Mouse (Mus musculus): ENCODE measurements around the gene Pik3c2a. TPM values are rescaled to one million over a fixed set of nuclear protein-coding genes. Genes with fewer than 3 reads are reported as not detected.

Gene Pik3c2a
- polyA plus RNA-seq, 1 experiment from 2014 or later = 21.5 TPM

DNA sequence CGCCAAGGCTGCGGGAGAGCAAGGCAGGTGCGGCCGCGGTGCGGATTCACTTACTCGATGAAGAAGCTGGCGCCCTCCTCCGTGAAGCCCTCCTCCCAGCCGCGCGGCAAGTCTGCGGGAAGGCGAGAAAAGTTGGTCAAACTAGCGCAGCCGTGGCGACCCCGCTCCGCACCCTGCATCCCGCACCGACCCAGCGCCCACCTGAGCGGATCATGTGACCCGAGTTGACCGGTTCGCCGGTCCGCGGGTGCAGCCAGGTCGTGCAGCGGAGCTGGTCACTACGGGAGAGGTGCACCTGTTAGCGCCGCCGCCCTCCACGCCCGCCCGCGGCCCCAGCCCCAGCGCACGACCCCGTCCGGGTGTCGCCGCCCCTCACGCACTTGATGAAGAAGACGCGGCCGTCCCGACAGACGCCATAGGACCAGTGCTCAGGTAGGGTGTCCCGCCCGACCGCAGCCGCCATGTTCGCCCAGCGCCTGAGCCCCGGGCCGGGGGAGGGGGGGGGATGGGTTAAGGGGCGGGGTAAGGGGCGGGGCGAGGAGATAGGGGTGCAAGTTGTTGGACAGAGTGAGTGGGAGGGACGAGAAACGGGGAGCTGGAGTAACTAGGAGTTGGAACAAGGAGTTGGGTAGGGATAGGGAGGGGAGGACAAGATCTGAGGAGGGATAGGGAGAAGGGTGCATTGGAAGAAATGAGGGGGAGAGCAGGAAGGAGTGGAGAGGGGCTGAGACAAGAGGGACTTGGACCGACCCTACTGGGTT, 135.2 kb downstream of the Pik3c2a start, which contains the start of gene Plekha7:
TSS of gene Plekha7 (minus strand) at position 506 of the 761 bp plus-strand sequence.
- peak within 1 kb of the TSS; percentile 96 for H3K4me2 ChIP-seq (replicated peaks; ENCODE audit: low read depth)
- under 1% methylated on average over 65 of the region's 65 CpGs for WGBS
- H3K9ac ChIP-seq (ENCODE audit: low read depth, low read length) = peak within 1 kb of the TSS; percentile 63
- no peaks in the 10 kb centered on the region for H3K9me3 ChIP-seq (ENCODE audit: control insufficient read depth)
- H3K27me3 ChIP-seq (replicated peaks; ENCODE audit: control insufficient read depth, insufficient read depth, low read length) = no peaks in the 10 kb centered on the region
- ATAC-seq = peak; percentile 85
- H3K4me3 ChIP-seq (ENCODE audit: low read depth, low read length) = peak within 1 kb of the TSS; percentile 82
- no peak for TF ChIP-seq CTCF (IDR thresholded peaks at IDR 0.05; ENCODE audit: low read depth)
- H3K36me3 ChIP-seq (ENCODE audit: control insufficient read depth, insufficient read depth) = no peaks in the 10 kb centered on the region
- 0 out of 2 replicates have a peak, but pooled peaks cover 4% of the 10 kb centered on the region for H3K4me1 ChIP-seq (replicated peaks; ENCODE audit: control insufficient read depth, insufficient read depth, low read length)
- peak within 1 kb of the TSS; percentile 86 for H3K27ac ChIP-seq (ENCODE audit: low read depth, low read length)

- no peak for TF ChIP-seq CTCF (IDR thresholded peaks at IDR 0.05; ENCODE audit: low read depth)
- peak; percentile 41 for ATAC-seq
- Histone ChIP-seq H3K4me1 (replicated peaks; ENCODE audit: control insufficient read depth, insufficient read depth, low read length) (0 out of 2 replicates have a peak, but pooled peaks cover 4% of the 10 kb centered on the region), H3K4me3 (ENCODE audit: low read depth, low read length) (peak overlapping the region; percentile 82), H3K36me3 (ENCODE audit: control insufficient read depth, insufficient read depth) (no peaks in the 10 kb centered on the region), H3K9ac (ENCODE audit: low read depth, low read length) (peak overlapping the region; percentile 63), H3K27me3 (replicated peaks; ENCODE audit: control insufficient read depth, insufficient read depth, low read length) (no peaks in the 10 kb centered on the region), H3K4me2 (replicated peaks; ENCODE audit: low read depth) (peak overlapping the region; percentile 96), H3K27ac (ENCODE audit: low read depth, low read length) (peak overlapping the region; percentile 86), H3K9me3 (ENCODE audit: control insufficient read depth) (no peaks in the 10 kb centered on the region)
- under 1% methylated on average over 63 of the region's 63 CpGs for WGBS
Measured at GRCm38 (mm10) chr7:116307099-116307870, 136.0 kb downstream of the Pik3c2a start.

GRCm38 (mm10) chr7:116306601-116307000, 136.6 kb downstream of the Pik3c2a start:
- H3K9ac ChIP-seq (ENCODE audit: low read depth, low read length) = no peak overlapping the region
- no peaks in the 10 kb centered on the region for H3K27me3 ChIP-seq (replicated peaks; ENCODE audit: control insufficient read depth, insufficient read depth, low read length)
- TF ChIP-seq CTCF (IDR thresholded peaks at IDR 0.05; ENCODE audit: low read depth) = no peak
- H3K9me3 ChIP-seq (ENCODE audit: control insufficient read depth) = no peaks in the 10 kb centered on the region
- H3K4me2 ChIP-seq (replicated peaks; ENCODE audit: low read depth) = peak overlapping the region; percentile 96
- peak overlapping the region; percentile 82 for H3K4me3 ChIP-seq (ENCODE audit: low read depth, low read length)
- H3K36me3 ChIP-seq (ENCODE audit: control insufficient read depth, insufficient read depth) = no peaks in the 10 kb centered on the region
- no peak for ATAC-seq
- no peak overlapping the region for H3K27ac ChIP-seq (ENCODE audit: low read depth, low read length)
- 29% methylated on average over 5 of the region's 5 CpGs for WGBS
- H3K4me1 ChIP-seq (replicated peaks; ENCODE audit: control insufficient read depth, insufficient read depth, low read length) = 0 out of 2 replicates have a peak, but pooled peaks cover 4% of the 10 kb centered on the region

GRCm38 (mm10) chr7:116301661-116302311, 141.5 kb downstream of the Pik3c2a start:
- peak overlapping the region; percentile 50 for H3K27ac ChIP-seq (ENCODE audit: low read depth, low read length)
- H3K4me3 ChIP-seq (ENCODE audit: low read depth, low read length) = no peak overlapping the region
- H3K9me3 ChIP-seq (ENCODE audit: control insufficient read depth) = no peaks in the 10 kb centered on the region
- WGBS = 43% methylated on average over 5 of the region's 5 CpGs
- no peak for TF ChIP-seq CTCF (IDR thresholded peaks at IDR 0.05; ENCODE audit: low read depth)
- H3K4me1 ChIP-seq (replicated peaks; ENCODE audit: control insufficient read depth, insufficient read depth, low read length) = 0 out of 2 replicates have a peak, but pooled peaks cover 5% of the 10 kb centered on the region
- no peaks in the 10 kb centered on the region for H3K27me3 ChIP-seq (replicated peaks; ENCODE audit: control insufficient read depth, insufficient read depth, low read length)
- H3K36me3 ChIP-seq (ENCODE audit: control insufficient read depth, insufficient read depth) = no peaks in the 10 kb centered on the region
- no peak overlapping the region for H3K4me2 ChIP-seq (replicated peaks; ENCODE audit: low read depth)
- no peak overlapping the region for H3K9ac ChIP-seq (ENCODE audit: low read depth, low read length)
- peak; percentile 66 for ATAC-seq

DNA sequence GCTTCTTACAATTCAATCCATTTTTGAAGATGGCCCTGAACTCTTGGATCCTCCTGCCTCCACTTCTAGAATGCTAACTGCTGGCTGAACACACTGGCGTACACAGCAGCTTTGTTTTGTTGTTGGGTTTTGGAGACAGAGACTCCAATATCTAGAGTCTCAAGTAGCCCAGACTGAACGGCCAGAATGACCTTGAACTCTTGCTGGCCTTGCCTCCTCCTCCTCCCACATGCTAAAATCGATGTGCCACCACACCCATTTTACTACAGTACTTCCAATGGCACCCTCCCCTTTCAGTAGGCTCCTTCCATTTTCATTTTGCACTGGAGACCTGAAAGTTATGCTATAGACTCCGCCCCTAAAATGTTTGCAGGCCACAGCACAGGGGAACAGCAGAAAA, 142.1 kb downstream of the Pik3c2a start:
- WGBS = 61% methylated on average over 4 of the region's 4 CpGs

More for the DNA sequence above, 142.1 kb downstream of the Pik3c2a start:
- peak; percentile 11; the same call in 1 of the 2 replicates for ATAC-seq
- peak overlapping the region; percentile 50; the same call in 1 of the 2 replicates for H3K27ac ChIP-seq (ENCODE audit: low read depth, low read length)
- H3K4me1 ChIP-seq (replicated peaks; ENCODE audit: control insufficient read depth, insufficient read depth, low read length) = 0 out of 2 replicates have a peak, but pooled peaks cover 5% of the 10 kb centered on the region
- no peaks in the 10 kb centered on the region for H3K36me3 ChIP-seq (ENCODE audit: control insufficient read depth, insufficient read depth)
- H3K4me3 ChIP-seq (ENCODE audit: low read depth, low read length) = no peak overlapping the region
- H3K9me3 ChIP-seq (ENCODE audit: control insufficient read depth) = no peaks in the 10 kb centered on the region
- no peaks in the 10 kb centered on the region for H3K27me3 ChIP-seq (replicated peaks; ENCODE audit: control insufficient read depth, insufficient read depth, low read length)
- H3K9ac ChIP-seq (ENCODE audit: low read depth, low read length) = no peak overlapping the region
- no peak overlapping the region for H3K4me2 ChIP-seq (replicated peaks; ENCODE audit: low read depth)
- TF ChIP-seq CTCF (IDR thresholded peaks at IDR 0.05; ENCODE audit: low read depth) = no peak

Measured in intestine, postnatal 0 days (tissue).